Mouse (Mus musculus): Measurements from ENCODE around the gene Kazald1. TPM values are rescaled to one million over a fixed set of nuclear protein-coding genes. Genes with fewer than 3 reads are reported as not detected.

Kazald1 gene
- polyA plus RNA-seq, 1 experiment from 2014 or later: 0.80 TPM

DNA sequence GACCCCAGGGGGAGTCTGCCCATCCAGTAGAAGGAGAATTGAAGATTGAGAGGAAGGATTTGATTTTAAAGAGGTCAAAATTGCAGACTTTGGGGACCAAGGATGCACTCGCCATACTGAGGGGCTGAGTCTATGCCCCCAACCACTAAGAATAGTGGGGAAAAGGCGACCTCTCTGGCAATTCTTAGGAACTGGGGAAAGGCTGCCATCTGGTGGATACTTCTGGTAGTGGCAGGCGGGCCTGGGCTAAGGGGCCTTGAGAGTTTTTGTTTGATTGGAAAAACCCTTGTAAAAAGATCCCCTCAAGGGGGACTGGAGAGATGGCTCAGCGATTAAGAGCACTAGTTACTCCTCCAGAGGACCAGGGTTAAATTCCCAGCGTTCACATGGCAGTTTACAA lies 6.2 kb downstream of the Kazald1 start:
- Histone ChIP-seq H3K27ac (ENCODE audit: low read length) (no peak overlapping the region), H3K36me3 (ENCODE audit: control insufficient read depth, insufficient read depth) (no peaks in the 10 kb centered on the region), H3K27me3 (replicated peaks; ENCODE audit: control insufficient read depth, insufficient read depth, low read length) (peaks cover 48% of the 10 kb centered on the region), H3K4me1 (replicated peaks; ENCODE audit: control insufficient read depth, insufficient read depth, low read length) (peaks cover 30% of the 10 kb centered on the region), H3K4me3 (replicated peaks; ENCODE audit: low read length) (peak overlapping the region; percentile 29), H3K9ac (replicated peaks; ENCODE audit: low read depth, low read length) (no peak overlapping the region), H3K4me2 (ENCODE audit: low read length) (peak overlapping the region; percentile 48), H3K9me3 (ENCODE audit: control insufficient read depth, low read length) (no peaks in the 10 kb centered on the region)
- WGBS: 0% methylated on average over 5 of the region's 5 CpGs
- ATAC-seq: 0 out of 2 replicates have a peak, but pooled peaks have one; percentile 47

DNA sequence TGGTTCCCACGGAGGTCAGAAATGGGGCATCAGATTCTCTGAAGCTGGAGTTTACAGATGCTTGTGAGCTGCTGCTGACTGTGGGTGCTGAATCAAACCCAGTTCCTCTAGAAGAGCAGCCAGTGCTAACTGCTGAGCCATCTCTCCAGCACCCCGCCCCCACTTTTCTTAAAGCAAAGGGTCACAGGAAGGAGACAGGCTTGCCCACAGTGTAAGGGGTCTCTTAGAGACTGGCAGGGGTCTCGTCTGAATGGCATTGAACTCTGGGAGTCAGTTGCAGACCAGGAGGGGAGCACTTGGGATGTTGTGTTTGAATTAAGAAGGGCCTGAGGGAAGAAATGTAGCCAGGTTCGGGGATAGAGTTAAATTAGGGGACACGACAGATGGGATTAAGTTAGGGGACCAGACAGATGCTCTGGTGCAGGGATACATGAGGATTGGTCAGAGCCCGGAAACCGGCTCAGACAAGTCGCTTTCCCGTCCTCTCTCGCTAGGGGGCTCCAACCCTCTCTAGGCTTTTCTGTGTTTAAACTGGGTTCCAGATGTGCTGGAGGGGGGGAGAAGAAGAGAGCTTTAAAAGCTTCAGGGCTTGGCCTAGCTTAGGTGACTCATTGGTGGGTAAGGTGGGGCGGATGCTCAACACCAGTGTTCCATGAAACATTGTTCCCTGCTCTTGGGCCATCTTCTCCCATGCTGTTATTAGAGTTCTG lies 7.0 kb downstream of the Kazald1 start:
- no peak for ATAC-seq
- Histone ChIP-seq H3K9ac (replicated peaks; ENCODE audit: low read depth, low read length) (no peak overlapping the region), H3K27ac (ENCODE audit: low read length) (no peak overlapping the region), H3K36me3 (ENCODE audit: control insufficient read depth, insufficient read depth) (no peaks in the 10 kb centered on the region), H3K4me2 (ENCODE audit: low read length) (no peak overlapping the region), H3K4me1 (replicated peaks; ENCODE audit: control insufficient read depth, insufficient read depth, low read length) (peaks cover 22% of the 10 kb centered on the region), H3K27me3 (replicated peaks; ENCODE audit: control insufficient read depth, insufficient read depth, low read length) (peaks cover 41% of the 10 kb centered on the region), H3K4me3 (replicated peaks; ENCODE audit: low read length) (no peak overlapping the region), H3K9me3 (ENCODE audit: control insufficient read depth, low read length) (no peaks in the 10 kb centered on the region)
- WGBS: 13% methylated on average over 11 of the region's 11 CpGs

DNA sequence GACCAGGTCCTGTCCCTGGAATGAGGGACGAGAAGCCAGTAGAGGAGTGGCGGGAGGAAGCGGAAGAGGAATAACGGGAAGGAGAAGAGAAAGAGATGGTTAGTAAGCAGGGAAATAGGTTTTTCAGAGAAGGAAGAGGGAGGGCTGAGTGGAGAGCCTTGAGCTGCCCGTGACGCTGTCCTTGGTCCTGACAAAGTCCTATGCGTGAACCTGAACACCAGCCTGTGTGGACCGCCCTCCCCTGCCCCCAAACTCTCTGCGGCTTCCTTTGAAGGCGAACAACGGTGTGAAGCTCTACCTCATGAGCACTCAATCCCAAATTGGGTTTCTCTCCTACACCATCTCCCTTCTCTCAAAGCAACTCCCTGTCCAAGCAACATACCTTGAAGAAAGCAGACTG lies 22.8 kb downstream of the Kazald1 start:
- Histone ChIP-seq H3K27me3 (replicated peaks; ENCODE audit: control insufficient read depth, insufficient read depth, low read length) (peaks cover 2% of the 10 kb centered on the region; the same call in 1 of the 2 replicates), H3K4me3 (replicated peaks; ENCODE audit: low read length) (no peak overlapping the region), H3K36me3 (ENCODE audit: control insufficient read depth, insufficient read depth) (no peaks in the 10 kb centered on the region), H3K4me1 (replicated peaks; ENCODE audit: control insufficient read depth, insufficient read depth, low read length) (no peaks in the 10 kb centered on the region), H3K4me2 (ENCODE audit: low read length) (no peak overlapping the region), H3K27ac (ENCODE audit: low read length) (no peak overlapping the region), H3K9me3 (ENCODE audit: control insufficient read depth, low read length) (no peaks in the 10 kb centered on the region), H3K9ac (replicated peaks; ENCODE audit: low read depth, low read length) (no peak overlapping the region)
- ATAC-seq: no peak
- 30% methylated on average over 11 of the region's 11 CpGs for WGBS

DNA sequence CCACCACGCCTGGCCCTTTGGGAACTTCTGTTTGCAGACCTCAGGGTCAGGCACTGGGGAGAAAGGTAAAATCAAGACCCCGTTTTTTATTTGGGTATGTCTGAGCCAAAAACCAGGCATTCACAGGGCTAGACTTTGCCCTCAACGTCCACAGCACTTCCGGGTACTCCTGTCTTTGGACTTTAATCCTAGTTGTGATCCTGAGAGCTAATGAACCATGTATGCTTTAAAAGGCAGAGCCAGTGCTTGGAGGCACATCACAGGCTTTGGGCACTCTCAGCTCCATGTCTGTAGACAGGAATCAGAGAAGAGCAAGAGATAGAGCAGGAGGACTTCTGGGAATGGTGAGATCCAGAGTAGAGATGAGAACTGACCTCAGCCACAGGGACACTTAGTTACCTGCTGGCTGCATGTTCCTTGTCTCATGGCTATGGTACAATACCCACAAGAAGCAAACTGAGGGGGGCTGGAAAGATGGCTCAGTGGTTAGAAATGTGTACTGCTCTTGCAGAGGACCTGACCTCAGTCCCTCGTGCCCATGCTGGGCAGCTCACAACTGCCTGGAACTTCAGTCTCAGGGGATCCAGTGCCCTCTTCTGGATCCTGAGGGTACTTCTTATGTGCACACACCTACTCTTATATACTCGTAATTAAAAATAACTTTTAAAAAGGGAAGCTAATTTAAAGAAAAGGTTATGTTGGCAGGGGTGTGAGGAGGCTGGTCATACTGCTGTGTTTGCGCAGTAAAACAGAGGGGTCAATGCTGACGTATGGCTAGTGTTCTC lies 25.6 kb downstream of the Kazald1 start:
- Histone ChIP-seq H3K36me3 (ENCODE audit: control insufficient read depth, insufficient read depth) (no peaks in the 10 kb centered on the region), H3K27me3 (replicated peaks; ENCODE audit: control insufficient read depth, insufficient read depth, low read length) (peaks cover 2% of the 10 kb centered on the region; the same call in 1 of the 2 replicates), H3K4me1 (replicated peaks; ENCODE audit: control insufficient read depth, insufficient read depth, low read length) (peaks cover 7% of the 10 kb centered on the region; the same call in 1 of the 2 replicates), H3K27ac (ENCODE audit: low read length) (no peak overlapping the region), H3K9ac (replicated peaks; ENCODE audit: low read depth, low read length) (no peak overlapping the region), H3K4me3 (replicated peaks; ENCODE audit: low read length) (no peak overlapping the region), H3K9me3 (ENCODE audit: control insufficient read depth, low read length) (no peaks in the 10 kb centered on the region), H3K4me2 (ENCODE audit: low read length) (no peak overlapping the region)
- WGBS: 72% methylated on average over 8 of the region's 8 CpGs
- ATAC-seq: no peak

DNA sequence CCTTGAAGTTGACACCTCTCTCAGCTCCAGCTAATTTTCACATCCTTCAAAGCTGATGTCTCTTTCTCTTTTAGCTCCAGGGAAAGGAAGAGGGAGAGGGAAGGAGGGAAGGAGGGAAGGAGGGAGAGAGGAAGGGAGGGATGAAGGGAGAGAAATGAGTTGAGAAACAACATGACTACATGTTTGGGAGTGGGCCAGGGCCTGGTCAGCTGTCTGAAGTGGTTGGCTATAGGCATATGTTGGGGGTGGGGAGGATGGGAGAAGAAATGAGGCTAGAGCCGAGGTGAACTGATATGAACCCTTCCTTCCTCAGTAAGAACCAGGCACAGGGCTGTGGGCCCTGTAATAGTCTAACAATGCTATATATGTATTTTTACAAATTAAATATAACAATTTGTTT lies 30.6 kb downstream of the Kazald1 start:
- no peaks in the 10 kb centered on the region; the same call in 1 of the 2 replicates for H3K27me3 ChIP-seq (replicated peaks; ENCODE audit: control insufficient read depth, insufficient read depth, low read length)
- H3K4me2 ChIP-seq (ENCODE audit: low read length): no peak overlapping the region
- H3K9me3 ChIP-seq (ENCODE audit: control insufficient read depth, low read length): no peaks in the 10 kb centered on the region
- no peaks in the 10 kb centered on the region for H3K36me3 ChIP-seq (ENCODE audit: control insufficient read depth, insufficient read depth)
- no peak overlapping the region for H3K27ac ChIP-seq (ENCODE audit: low read length)
- WGBS: 53% methylated on average over 1 of the region's 1 CpGs
- H3K4me1 ChIP-seq (replicated peaks; ENCODE audit: control insufficient read depth, insufficient read depth, low read length): peaks cover 7% of the 10 kb centered on the region; the same call in 1 of the 2 replicates
- H3K4me3 ChIP-seq (replicated peaks; ENCODE audit: low read length): no peak overlapping the region
- H3K9ac ChIP-seq (replicated peaks; ENCODE audit: low read depth, low read length): no peak overlapping the region
- no peak for ATAC-seq

DNA sequence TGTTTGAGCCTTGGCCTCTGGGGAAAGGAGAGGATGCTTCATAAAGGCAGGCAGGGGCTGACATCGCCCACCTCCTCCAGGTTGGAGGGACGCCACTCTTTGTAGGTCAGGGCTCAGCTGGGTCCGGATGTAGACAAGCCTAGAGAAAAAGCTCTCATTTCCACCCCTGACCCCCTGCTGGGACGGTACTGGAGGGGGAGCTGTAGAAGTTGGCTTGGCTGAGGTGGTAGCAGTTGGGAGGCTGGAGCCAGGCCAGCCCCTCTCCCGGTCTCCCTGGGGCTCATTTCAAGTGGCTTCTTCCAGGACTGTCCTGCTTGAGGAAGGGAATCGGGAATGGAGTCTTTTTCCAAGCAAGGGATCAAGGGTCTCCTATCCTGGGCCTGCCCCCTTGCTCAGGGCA lies 31.6 kb downstream of the Kazald1 start:
- Histone ChIP-seq H3K36me3 (ENCODE audit: control insufficient read depth, insufficient read depth) (no peaks in the 10 kb centered on the region), H3K9me3 (ENCODE audit: control insufficient read depth, low read length) (no peaks in the 10 kb centered on the region), H3K27ac (ENCODE audit: low read length) (no peak overlapping the region), H3K4me2 (ENCODE audit: low read length) (no peak overlapping the region), H3K27me3 (replicated peaks; ENCODE audit: control insufficient read depth, insufficient read depth, low read length) (no peaks in the 10 kb centered on the region; the same call in 1 of the 2 replicates), H3K9ac (replicated peaks; ENCODE audit: low read depth, low read length) (no peak overlapping the region), H3K4me1 (replicated peaks; ENCODE audit: control insufficient read depth, insufficient read depth, low read length) (peaks cover 7% of the 10 kb centered on the region; the same call in 1 of the 2 replicates), H3K4me3 (replicated peaks; ENCODE audit: low read length) (no peak overlapping the region)
- no peak for ATAC-seq
- WGBS: 48% methylated on average over 6 of the region's 6 CpGs

DNA sequence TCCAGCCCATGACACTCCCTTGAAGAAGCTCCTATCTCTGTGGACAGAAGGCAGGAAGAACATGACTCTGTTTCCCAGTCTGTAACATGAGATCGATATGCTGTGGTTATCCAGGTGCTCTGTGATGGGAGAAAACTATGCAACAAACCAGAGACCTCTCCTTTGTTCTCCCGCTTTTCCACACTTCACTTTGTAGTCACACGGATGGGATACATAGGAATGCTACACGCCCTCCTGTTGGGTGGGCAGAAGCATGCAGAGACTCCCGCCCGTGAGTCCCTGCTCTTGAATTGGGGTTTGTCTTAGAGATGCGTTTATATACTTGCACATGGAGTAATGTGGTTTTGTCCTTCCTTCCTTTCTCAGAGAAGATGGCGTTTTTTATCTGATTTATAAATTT lies 35.6 kb downstream of the Kazald1 start:
- H3K4me1 ChIP-seq (replicated peaks; ENCODE audit: control insufficient read depth, insufficient read depth, low read length): no peaks in the 10 kb centered on the region
- no peak overlapping the region for H3K9ac ChIP-seq (replicated peaks; ENCODE audit: low read depth, low read length)
- H3K36me3 ChIP-seq (ENCODE audit: control insufficient read depth, insufficient read depth): no peaks in the 10 kb centered on the region
- no peak for ATAC-seq
- WGBS: 75% methylated on average over 8 of the region's 8 CpGs
- no peak overlapping the region for H3K4me2 ChIP-seq (ENCODE audit: low read length)
- H3K9me3 ChIP-seq (ENCODE audit: control insufficient read depth, low read length): no peaks in the 10 kb centered on the region
- no peak overlapping the region for H3K4me3 ChIP-seq (replicated peaks; ENCODE audit: low read length)
- no peaks in the 10 kb centered on the region for H3K27me3 ChIP-seq (replicated peaks; ENCODE audit: control insufficient read depth, insufficient read depth, low read length)
- H3K27ac ChIP-seq (ENCODE audit: low read length): no peak overlapping the region

DNA sequence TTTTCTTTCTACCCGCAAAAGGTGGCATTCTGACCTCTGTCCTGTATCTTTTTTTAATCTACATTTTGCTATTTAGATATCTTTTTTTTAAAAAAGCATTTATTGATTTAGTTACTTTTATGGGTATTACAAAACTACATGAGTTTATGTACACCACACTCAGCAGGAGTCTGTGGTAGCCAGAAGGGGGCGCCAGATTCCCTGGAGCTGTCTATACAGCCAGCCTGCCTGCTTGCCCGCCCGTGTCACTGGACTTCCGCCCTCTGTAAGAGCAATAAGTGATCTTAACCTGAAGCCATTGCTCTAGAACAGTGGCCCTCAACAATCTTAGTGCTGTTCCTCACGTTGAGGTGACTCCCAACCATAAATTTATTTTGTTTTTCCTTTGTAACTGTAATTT lies 37.4 kb downstream of the Kazald1 start:
- Histone ChIP-seq H3K27ac (ENCODE audit: low read length) (no peak overlapping the region), H3K4me3 (replicated peaks; ENCODE audit: low read length) (no peak overlapping the region), H3K4me2 (ENCODE audit: low read length) (no peak overlapping the region), H3K9me3 (ENCODE audit: control insufficient read depth, low read length) (no peaks in the 10 kb centered on the region), H3K9ac (replicated peaks; ENCODE audit: low read depth, low read length) (no peak overlapping the region), H3K36me3 (ENCODE audit: control insufficient read depth, insufficient read depth) (no peaks in the 10 kb centered on the region), H3K4me1 (replicated peaks; ENCODE audit: control insufficient read depth, insufficient read depth, low read length) (no peaks in the 10 kb centered on the region), H3K27me3 (replicated peaks; ENCODE audit: control insufficient read depth, insufficient read depth, low read length) (no peaks in the 10 kb centered on the region)
- ATAC-seq: no peak
- 89% methylated on average over 6 of the region's 6 CpGs for WGBS

DNA sequence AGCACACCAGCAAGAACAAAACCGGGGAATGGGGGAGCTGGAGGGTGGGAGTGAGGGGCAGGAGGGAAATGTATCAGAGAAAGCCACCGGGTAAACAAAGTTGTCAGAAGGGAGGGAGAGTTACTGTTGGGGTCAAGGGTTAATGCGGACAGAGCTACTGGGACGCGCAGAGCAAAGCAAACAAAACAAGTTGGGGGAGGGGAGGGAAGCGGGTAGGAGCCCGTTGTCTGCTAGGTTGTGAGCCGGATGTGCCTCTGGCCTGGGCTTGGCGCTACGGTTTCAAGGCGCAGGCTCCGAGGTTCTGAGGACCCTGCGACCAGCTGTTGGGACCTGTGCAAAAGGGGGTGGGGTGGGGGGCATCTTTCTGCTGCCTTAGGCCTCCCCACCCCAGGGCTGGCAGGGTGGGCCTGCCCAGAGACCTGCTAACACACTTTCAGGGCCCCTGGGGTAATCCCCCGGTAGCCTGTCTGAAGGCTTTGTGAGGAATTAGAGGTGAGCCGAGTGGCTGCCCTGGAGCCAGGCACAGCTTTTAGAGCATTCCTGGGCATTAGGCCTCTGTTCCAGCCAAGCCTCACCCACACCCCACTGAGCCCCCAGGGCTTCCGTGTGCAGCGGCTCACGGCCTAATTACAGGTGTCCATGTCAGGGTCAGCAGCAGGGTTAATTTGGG lies 38.9 kb downstream of the Kazald1 start:
- Histone ChIP-seq H3K4me2 (ENCODE audit: low read length) (no peak overlapping the region), H3K27me3 (replicated peaks; ENCODE audit: control insufficient read depth, insufficient read depth, low read length) (no peaks in the 10 kb centered on the region), H3K4me1 (replicated peaks; ENCODE audit: control insufficient read depth, insufficient read depth, low read length) (no peaks in the 10 kb centered on the region), H3K27ac (ENCODE audit: low read length) (no peak overlapping the region), H3K36me3 (ENCODE audit: control insufficient read depth, insufficient read depth) (no peaks in the 10 kb centered on the region), H3K4me3 (replicated peaks; ENCODE audit: low read length) (no peak overlapping the region), H3K9ac (replicated peaks; ENCODE audit: low read depth, low read length) (no peak overlapping the region), H3K9me3 (ENCODE audit: control insufficient read depth, low read length) (no peaks in the 10 kb centered on the region)
- 3% methylated on average over 18 of the region's 18 CpGs for WGBS
- ATAC-seq: no peak
